Mouse (Mus musculus): ENCODE results near the gene Bmpr1b. TPM values are rescaled to one million over a fixed set of nuclear protein-coding genes. Genes with fewer than 3 reads are reported as not detected.

Gene Bmpr1b
- polyA plus RNA-seq, 2 experiments = 8.8 to 11.7 TPM

- TF ChIP-seq POLR2A (IDR thresholded peaks at IDR 0.05; ENCODE audit: borderline replicate concordance, extremely low read depth, insufficient read depth, insufficient read length) = no peak
- 54% methylated on average over 3 of the region's 3 CpGs for WGBS
- ATAC-seq (ENCODE audit: low FRiP score, low read depth) (no peak), DNase-seq (ENCODE audit: low spot score) (no peak)
- H3K4me2 ChIP-seq (replicated peaks; ENCODE audit: low read depth, low read length, severe bottlenecking) = no peak overlapping the region
- H3K27ac ChIP-seq (replicated peaks; ENCODE audit: low read depth, low read length) = no peak overlapping the region
- no peak overlapping the region for H3K4me3 ChIP-seq (replicated peaks; ENCODE audit: low read length)
- H3K9me3 ChIP-seq (ENCODE audit: control insufficient read depth, low read length) = no peaks in the 10 kb centered on the region
- H3K36me3 ChIP-seq (ENCODE audit: control insufficient read depth, insufficient read depth, low read length) = 0 out of 2 replicates have a peak, but pooled peaks cover 14% of the 10 kb centered on the region
- no peak overlapping the region for H3K9ac ChIP-seq (ENCODE audit: low read depth, low read length, severe bottlenecking)
- H3K4me1 ChIP-seq (ENCODE audit: control insufficient read depth, insufficient read depth, low read length) = no peaks in the 10 kb centered on the region
- no peaks in the 10 kb centered on the region for H3K27me3 ChIP-seq (ENCODE audit: control insufficient read depth, insufficient read depth, low read length)
Observed at GRCm38 (mm10) chr3:141818615-141819312, 350.5 kb downstream of the Bmpr1b start.

DNA sequence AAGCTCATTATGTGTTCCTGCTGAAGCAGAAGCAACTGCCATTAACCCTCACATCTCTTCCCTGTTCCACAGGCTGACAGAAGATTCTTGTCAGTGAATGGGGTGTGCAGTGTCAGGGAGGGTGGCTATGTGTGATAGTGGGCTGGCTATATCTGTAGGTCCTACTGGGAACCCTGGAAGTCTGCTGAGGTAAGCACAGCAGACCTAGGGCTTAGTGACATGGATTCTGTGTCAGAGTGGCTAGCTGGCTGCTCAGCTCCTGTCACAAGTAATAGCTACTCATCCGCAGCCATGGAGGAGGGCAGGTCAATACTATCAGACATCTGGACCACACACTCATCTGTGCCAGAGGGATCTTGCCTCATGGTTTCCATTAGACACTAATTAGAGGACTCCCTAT, 354.4 kb downstream of the Bmpr1b start:
- Histone ChIP-seq H3K27ac (replicated peaks; ENCODE audit: low read depth, low read length) (no peak overlapping the region), H3K36me3 (ENCODE audit: control insufficient read depth, insufficient read depth, low read length) (0 out of 2 replicates have a peak, but pooled peaks cover 14% of the 10 kb centered on the region), H3K4me3 (replicated peaks; ENCODE audit: low read length) (no peak overlapping the region), H3K4me2 (replicated peaks; ENCODE audit: low read depth, low read length, severe bottlenecking) (no peak overlapping the region), H3K9ac (ENCODE audit: low read depth, low read length, severe bottlenecking) (no peak overlapping the region), H3K4me1 (ENCODE audit: control insufficient read depth, insufficient read depth, low read length) (no peaks in the 10 kb centered on the region), H3K27me3 (ENCODE audit: control insufficient read depth, insufficient read depth, low read length) (no peaks in the 10 kb centered on the region), H3K9me3 (ENCODE audit: control insufficient read depth, low read length) (no peaks in the 10 kb centered on the region)
- DNase-seq (ENCODE audit: low spot score) (no peak), ATAC-seq (ENCODE audit: low FRiP score, low read depth) (no peak)
- 41% methylated on average over 1 of the region's 1 CpGs for WGBS
- TF ChIP-seq POLR2A (IDR thresholded peaks at IDR 0.05; ENCODE audit: borderline replicate concordance, extremely low read depth, insufficient read depth, insufficient read length) = no peak

GRCm38 (mm10) chr3:141811348-141811747, 357.9 kb downstream of the Bmpr1b start:
- H3K4me3 ChIP-seq (replicated peaks; ENCODE audit: low read length) = no peak overlapping the region
- no peak overlapping the region for H3K4me2 ChIP-seq (replicated peaks; ENCODE audit: low read depth, low read length, severe bottlenecking)
- no peak for ATAC-seq (ENCODE audit: low FRiP score, low read depth)
- H3K27ac ChIP-seq (replicated peaks; ENCODE audit: low read depth, low read length) = no peak overlapping the region
- DNase-seq (ENCODE audit: low spot score) = peak; percentile 87
- H3K9ac ChIP-seq (ENCODE audit: low read depth, low read length, severe bottlenecking) = no peak overlapping the region
- 21% methylated on average over 2 of the region's 2 CpGs for WGBS
- H3K9me3 ChIP-seq (ENCODE audit: control insufficient read depth, low read length) = no peaks in the 10 kb centered on the region
- TF ChIP-seq POLR2A (IDR thresholded peaks at IDR 0.05; ENCODE audit: borderline replicate concordance, extremely low read depth, insufficient read depth, insufficient read length) = no peak
- no peaks in the 10 kb centered on the region for H3K4me1 ChIP-seq (ENCODE audit: control insufficient read depth, insufficient read depth, low read length)
- H3K36me3 ChIP-seq (ENCODE audit: control insufficient read depth, insufficient read depth, low read length) = no peaks in the 10 kb centered on the region
- H3K27me3 ChIP-seq (ENCODE audit: control insufficient read depth, insufficient read depth, low read length) = no peaks in the 10 kb centered on the region

GRCm38 (mm10) chr3:141810944-141811343, 358.3 kb downstream of the Bmpr1b start:
- no peak overlapping the region for H3K9ac ChIP-seq (ENCODE audit: low read depth, low read length, severe bottlenecking)
- DNase-seq (ENCODE audit: low spot score) (no peak), ATAC-seq (ENCODE audit: low FRiP score, low read depth) (no peak)
- no peaks in the 10 kb centered on the region for H3K36me3 ChIP-seq (ENCODE audit: control insufficient read depth, insufficient read depth, low read length)
- TF ChIP-seq POLR2A (IDR thresholded peaks at IDR 0.05; ENCODE audit: borderline replicate concordance, extremely low read depth, insufficient read depth, insufficient read length) = no peak
- WGBS = 56% methylated on average over 7 of the region's 7 CpGs
- no peak overlapping the region for H3K27ac ChIP-seq (replicated peaks; ENCODE audit: low read depth, low read length)
- no peaks in the 10 kb centered on the region for H3K27me3 ChIP-seq (ENCODE audit: control insufficient read depth, insufficient read depth, low read length)
- no peak overlapping the region for H3K4me2 ChIP-seq (replicated peaks; ENCODE audit: low read depth, low read length, severe bottlenecking)
- H3K4me1 ChIP-seq (ENCODE audit: control insufficient read depth, insufficient read depth, low read length) = no peaks in the 10 kb centered on the region
- H3K9me3 ChIP-seq (ENCODE audit: control insufficient read depth, low read length) = no peaks in the 10 kb centered on the region
- H3K4me3 ChIP-seq (replicated peaks; ENCODE audit: low read length) = no peak overlapping the region

GRCm38 (mm10) chr3:141809581-141809980, 359.6 kb downstream of the Bmpr1b start:
- Histone ChIP-seq H3K4me2 (replicated peaks; ENCODE audit: low read depth, low read length, severe bottlenecking) (no peak overlapping the region), H3K4me3 (replicated peaks; ENCODE audit: low read length) (no peak overlapping the region), H3K9ac (ENCODE audit: low read depth, low read length, severe bottlenecking) (no peak overlapping the region), H3K9me3 (ENCODE audit: control insufficient read depth, low read length) (no peaks in the 10 kb centered on the region), H3K4me1 (ENCODE audit: control insufficient read depth, insufficient read depth, low read length) (no peaks in the 10 kb centered on the region), H3K27me3 (ENCODE audit: control insufficient read depth, insufficient read depth, low read length) (no peaks in the 10 kb centered on the region), H3K27ac (replicated peaks; ENCODE audit: low read depth, low read length) (no peak overlapping the region), H3K36me3 (ENCODE audit: control insufficient read depth, insufficient read depth, low read length) (no peaks in the 10 kb centered on the region)
- no peak for ATAC-seq (ENCODE audit: low FRiP score, low read depth)
- 78% methylated on average over 3 of the region's 3 CpGs for WGBS
- TF ChIP-seq POLR2A (IDR thresholded peaks at IDR 0.05; ENCODE audit: borderline replicate concordance, extremely low read depth, insufficient read depth, insufficient read length) = no peak
- no peak for DNase-seq (ENCODE audit: low spot score)

Data from limb, embryonic 14.5 days (tissue).